Mouse (Mus musculus): ENCODE data around the gene Mdc1. TPM values are rescaled to one million over a fixed set of nuclear protein-coding genes. Genes with fewer than 3 reads are reported as not detected.

Gene Mdc1
- polyA plus RNA-seq, 1 experiment from 2014 or later = 14.9 TPM

GRCm38 (mm10) chr17:35864832-35865353, 23.6 kb downstream of the Mdc1 start:
- peak overlapping the region; percentile 64 for H3K4me3 ChIP-seq (replicated peaks)
- 0 out of 2 replicates have a peak, but pooled peaks cover 2% of the 10 kb centered on the region for H3K36me3 ChIP-seq
- no peaks in the 10 kb centered on the region for H3K27me3 ChIP-seq (replicated peaks)
- H3K4me1 ChIP-seq (replicated peaks) = peaks cover 43% of the 10 kb centered on the region
- peak overlapping the region; percentile 94 for H3K4me2 ChIP-seq (replicated peaks)
- 31% methylated on average over 10 of the region's 10 CpGs for WGBS
- H3K27ac ChIP-seq = peak overlapping the region; percentile 98
- no peak for ATAC-seq
- H3K9ac ChIP-seq = peak overlapping the region; percentile 71
- H3K9me3 ChIP-seq = no peaks in the 10 kb centered on the region

DNA sequence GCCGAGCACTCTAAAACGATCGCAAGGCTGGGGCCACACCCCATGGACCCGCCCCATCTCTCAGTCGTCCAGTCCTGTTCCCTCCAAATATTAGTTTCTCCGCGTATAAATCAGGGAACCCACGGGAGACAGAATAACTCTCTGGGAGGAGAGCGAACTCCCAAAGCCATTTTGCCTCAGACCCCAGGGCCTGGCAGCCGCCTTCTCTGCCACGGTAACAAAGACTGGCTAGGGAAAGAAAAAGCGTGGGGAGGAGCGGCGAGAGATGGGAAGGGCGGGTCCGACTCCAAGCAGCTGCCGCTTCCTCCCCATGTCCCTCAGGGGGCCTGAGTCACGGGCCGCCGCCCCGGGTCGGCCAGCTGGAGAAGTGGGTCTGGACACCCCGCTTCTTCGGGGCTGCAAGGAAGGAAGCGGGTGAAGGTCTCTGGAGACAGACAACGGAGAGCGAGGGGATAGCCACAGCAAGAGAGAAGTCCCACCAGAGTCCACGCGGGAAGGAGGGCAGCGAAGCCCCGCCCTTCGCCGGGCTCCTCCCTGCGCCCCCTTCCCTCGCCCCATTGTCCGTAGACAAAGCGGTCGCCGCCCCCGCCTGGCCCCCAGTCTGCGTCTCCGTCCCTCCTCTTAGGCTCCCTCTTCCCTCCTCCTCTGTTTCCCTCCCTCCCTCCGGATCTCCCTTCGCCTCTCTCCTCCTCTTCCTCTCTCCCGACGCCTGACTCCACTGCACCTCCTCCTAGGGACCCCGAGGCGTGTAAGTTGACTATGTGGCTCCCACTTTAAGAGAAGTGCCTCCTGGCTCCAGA, 24.4 kb downstream of the Mdc1 start, which contains the start of gene Ppp1r18:
Ppp1r18 (plus strand) TSS at position 113 of the 800 bp plus-strand sequence.
- peak; percentile 65 for ATAC-seq
- H3K4me2 ChIP-seq (replicated peaks) = peak within 1 kb of the TSS; percentile 94
- H3K27me3 ChIP-seq (replicated peaks) = no peaks in the 10 kb centered on the region
- under 1% methylated on average over 48 of the region's 48 CpGs for WGBS
- peak within 1 kb of the TSS; percentile 71 for H3K9ac ChIP-seq
- no peaks in the 10 kb centered on the region for H3K9me3 ChIP-seq
- H3K36me3 ChIP-seq = 0 out of 2 replicates have a peak, but pooled peaks cover 2% of the 10 kb centered on the region
- H3K4me3 ChIP-seq (replicated peaks) = peak within 1 kb of the TSS; percentile 64
- H3K27ac ChIP-seq = peak within 1 kb of the TSS; percentile 98
- peaks cover 42% of the 10 kb centered on the region for H3K4me1 ChIP-seq (replicated peaks)

GRCm38 (mm10) chr17:35866281-35866831, 25.0 kb downstream of the Mdc1 start:
- no peaks in the 10 kb centered on the region for H3K9me3 ChIP-seq
- peaks cover 39% of the 10 kb centered on the region for H3K4me1 ChIP-seq (replicated peaks)
- ATAC-seq = peak; percentile 63
- peak overlapping the region; percentile 94 for H3K4me2 ChIP-seq (replicated peaks)
- H3K4me3 ChIP-seq (replicated peaks) = peak overlapping the region; percentile 64
- 0% methylated on average over 36 of the region's 38 CpGs for WGBS
- H3K27me3 ChIP-seq (replicated peaks) = no peaks in the 10 kb centered on the region
- H3K9ac ChIP-seq = peak overlapping the region; percentile 71
- peak overlapping the region; percentile 98 for H3K27ac ChIP-seq
- peaks cover 6% of the 10 kb centered on the region; the same call in 1 of the 2 replicates for H3K36me3 ChIP-seq

DNA sequence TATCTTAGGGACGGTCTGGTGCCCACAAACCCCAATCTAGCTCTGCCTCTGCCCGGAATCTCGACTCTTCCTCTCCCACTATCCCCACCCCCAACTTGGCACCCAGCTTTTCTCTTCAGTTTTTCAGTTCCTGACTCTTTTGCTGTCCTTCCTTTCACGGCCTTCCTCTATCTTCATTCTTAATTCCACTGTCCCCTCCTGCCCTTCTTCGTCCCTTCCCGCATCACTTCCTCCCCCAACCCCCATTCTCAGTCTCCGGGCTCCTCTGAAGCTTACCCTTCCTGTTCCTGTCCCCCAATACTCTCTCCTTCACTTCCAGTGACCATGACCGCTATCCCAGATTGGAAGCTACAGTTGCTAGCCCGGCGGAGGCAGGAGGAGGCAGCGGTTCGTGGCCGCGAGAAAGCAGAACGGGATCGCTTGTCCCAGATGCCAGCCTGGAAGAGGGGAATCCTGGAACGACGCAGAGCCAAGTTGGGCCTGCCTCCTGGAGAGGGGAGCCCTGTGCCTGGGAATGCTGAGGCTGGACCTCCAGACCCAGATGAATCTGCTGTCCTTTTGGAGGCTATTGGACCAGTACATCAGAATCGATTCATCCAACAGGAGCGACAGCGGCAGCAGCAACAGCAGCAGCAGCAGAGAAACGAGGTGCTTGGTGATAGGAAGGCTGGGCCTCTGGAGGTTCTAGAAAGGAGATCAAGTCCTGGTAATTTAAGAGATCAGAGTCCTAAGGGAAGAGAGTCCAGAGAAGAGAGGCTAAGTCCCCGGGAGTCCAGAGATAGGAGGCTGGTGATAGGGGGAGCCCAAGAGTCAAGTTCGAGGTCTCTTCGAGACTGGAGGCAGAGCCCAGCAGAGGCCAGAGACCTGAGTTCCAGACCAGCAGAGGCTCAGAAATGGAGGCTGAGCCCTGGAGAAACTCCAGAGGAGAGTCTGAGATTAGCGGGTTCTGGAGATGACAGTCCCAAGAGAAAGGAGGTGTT, 25.9 kb downstream of the Mdc1 start:
- no peak for ATAC-seq
- WGBS = 16% methylated on average over 26 of the region's 26 CpGs
- H3K4me1 ChIP-seq (replicated peaks) = peaks cover 39% of the 10 kb centered on the region
- peak overlapping the region; percentile 94 for H3K4me2 ChIP-seq (replicated peaks)
- H3K27me3 ChIP-seq (replicated peaks) = no peaks in the 10 kb centered on the region
- peaks cover 7% of the 10 kb centered on the region; the same call in 1 of the 2 replicates for H3K36me3 ChIP-seq
- peak overlapping the region; percentile 64 for H3K4me3 ChIP-seq (replicated peaks)
- peak overlapping the region; percentile 71 for H3K9ac ChIP-seq
- peak overlapping the region; percentile 98 for H3K27ac ChIP-seq
- no peaks in the 10 kb centered on the region for H3K9me3 ChIP-seq

DNA sequence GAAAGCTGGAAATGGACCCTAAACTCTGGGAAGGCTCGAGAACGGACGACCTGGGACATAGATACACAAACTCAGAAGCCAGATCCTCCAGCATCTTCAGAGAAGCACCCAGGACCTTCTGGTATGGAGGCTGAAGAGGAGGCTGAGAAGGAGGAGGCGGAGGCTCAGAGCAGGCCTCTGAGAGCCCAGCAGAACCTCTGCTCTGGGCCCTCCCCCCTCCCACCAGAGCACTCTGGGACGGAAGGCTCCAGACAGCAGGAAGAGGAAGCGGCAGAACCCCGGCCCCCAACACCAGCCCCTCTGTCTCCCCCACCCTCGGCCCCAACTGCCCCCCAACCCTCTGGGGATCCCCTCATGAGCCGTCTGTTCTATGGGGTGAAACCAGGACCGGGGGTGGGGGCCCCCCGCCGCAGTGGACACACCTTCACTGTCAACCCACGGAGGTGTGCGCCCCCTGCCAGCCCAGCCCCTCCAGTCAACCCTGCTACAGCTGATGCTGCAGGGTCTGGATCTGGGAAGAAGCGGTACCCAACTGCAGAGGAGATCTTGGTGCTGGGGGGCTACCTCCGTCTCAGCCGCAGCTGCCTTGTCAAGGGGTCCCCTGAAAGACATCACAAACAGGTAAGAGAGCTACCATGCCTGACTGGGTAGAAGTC, 27.0 kb downstream of the Mdc1 start:
- Histone ChIP-seq H3K4me2 (replicated peaks) (peak overlapping the region; percentile 94), H3K27me3 (replicated peaks) (no peaks in the 10 kb centered on the region), H3K36me3 (peaks cover 6% of the 10 kb centered on the region; the same call in 1 of the 2 replicates), H3K4me3 (replicated peaks) (peak overlapping the region; percentile 64), H3K27ac (peak overlapping the region; percentile 98), H3K4me1 (replicated peaks) (peaks cover 43% of the 10 kb centered on the region), H3K9ac (peak overlapping the region; percentile 71), H3K9me3 (no peaks in the 10 kb centered on the region)
- 27% methylated on average over 17 of the region's 17 CpGs for WGBS
- ATAC-seq = no peak

GRCm38 (mm10) chr17:35868961-35869345, 27.6 kb downstream of the Mdc1 start:
- peak overlapping the region; percentile 94 for H3K4me2 ChIP-seq (replicated peaks)
- H3K4me1 ChIP-seq (replicated peaks) = peaks cover 47% of the 10 kb centered on the region
- peak overlapping the region; percentile 64 for H3K4me3 ChIP-seq (replicated peaks)
- H3K27ac ChIP-seq = peak overlapping the region; percentile 72
- H3K9me3 ChIP-seq = no peaks in the 10 kb centered on the region
- peak overlapping the region; percentile 71 for H3K9ac ChIP-seq
- no peaks in the 10 kb centered on the region for H3K27me3 ChIP-seq (replicated peaks)
- peaks cover 5% of the 10 kb centered on the region; the same call in 1 of the 2 replicates for H3K36me3 ChIP-seq
- no peak for ATAC-seq
- WGBS = 3% methylated on average over 7 of the region's 7 CpGs

DNA sequence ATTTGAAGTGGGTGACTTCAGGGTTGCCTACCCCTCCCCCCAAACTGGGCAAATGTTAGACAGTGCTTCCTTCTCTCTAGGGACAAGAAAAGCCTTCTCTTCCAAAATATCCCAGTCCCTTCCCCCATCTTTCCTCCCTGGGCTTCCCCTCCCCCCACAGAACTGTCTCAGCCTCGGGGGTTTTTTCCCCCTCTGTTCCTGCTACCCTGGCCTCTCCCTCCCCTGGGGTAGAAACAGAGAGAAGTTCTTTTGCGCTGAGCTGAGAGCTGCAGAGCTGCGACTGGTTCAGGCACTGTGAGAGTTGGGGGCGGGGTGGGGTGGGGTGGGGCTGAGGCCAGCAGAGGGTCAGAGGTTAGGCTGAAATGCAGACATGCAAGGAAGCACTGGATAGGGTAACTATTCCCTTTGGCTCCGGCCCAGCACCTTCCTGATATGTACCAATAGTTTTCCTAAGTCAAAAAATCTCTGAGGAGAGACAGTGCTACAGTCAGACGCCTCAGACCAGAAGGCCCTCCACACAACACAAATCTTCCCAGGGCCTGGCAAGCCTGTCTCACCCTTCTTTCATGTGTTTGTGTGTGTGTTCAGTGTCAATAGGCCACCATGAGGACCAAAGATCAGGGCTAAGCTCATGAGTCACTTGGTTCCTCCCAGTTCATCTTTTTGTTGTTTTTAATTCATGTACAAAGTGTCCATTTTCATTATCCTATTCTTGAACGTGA, 28.2 kb downstream of the Mdc1 start:
- Histone ChIP-seq H3K9me3 (no peaks in the 10 kb centered on the region), H3K36me3 (peaks cover 5% of the 10 kb centered on the region; the same call in 1 of the 2 replicates), H3K9ac (peak overlapping the region; percentile 71), H3K27ac (peak overlapping the region; percentile 72), H3K4me1 (replicated peaks) (peaks cover 47% of the 10 kb centered on the region), H3K4me2 (replicated peaks) (peak overlapping the region; percentile 94), H3K4me3 (replicated peaks) (peak overlapping the region; percentile 64), H3K27me3 (replicated peaks) (no peaks in the 10 kb centered on the region)
- ATAC-seq = peak; percentile 11; the same call in 1 of the 2 replicates
- 7% methylated on average over 7 of the region's 7 CpGs for WGBS

GRCm38 (mm10) chr17:35870151-35870883, 29.0 kb downstream of the Mdc1 start:
- H3K4me1 ChIP-seq (replicated peaks) = peaks cover 40% of the 10 kb centered on the region
- WGBS = 45% methylated on average over 9 of the region's 9 CpGs

DNA sequence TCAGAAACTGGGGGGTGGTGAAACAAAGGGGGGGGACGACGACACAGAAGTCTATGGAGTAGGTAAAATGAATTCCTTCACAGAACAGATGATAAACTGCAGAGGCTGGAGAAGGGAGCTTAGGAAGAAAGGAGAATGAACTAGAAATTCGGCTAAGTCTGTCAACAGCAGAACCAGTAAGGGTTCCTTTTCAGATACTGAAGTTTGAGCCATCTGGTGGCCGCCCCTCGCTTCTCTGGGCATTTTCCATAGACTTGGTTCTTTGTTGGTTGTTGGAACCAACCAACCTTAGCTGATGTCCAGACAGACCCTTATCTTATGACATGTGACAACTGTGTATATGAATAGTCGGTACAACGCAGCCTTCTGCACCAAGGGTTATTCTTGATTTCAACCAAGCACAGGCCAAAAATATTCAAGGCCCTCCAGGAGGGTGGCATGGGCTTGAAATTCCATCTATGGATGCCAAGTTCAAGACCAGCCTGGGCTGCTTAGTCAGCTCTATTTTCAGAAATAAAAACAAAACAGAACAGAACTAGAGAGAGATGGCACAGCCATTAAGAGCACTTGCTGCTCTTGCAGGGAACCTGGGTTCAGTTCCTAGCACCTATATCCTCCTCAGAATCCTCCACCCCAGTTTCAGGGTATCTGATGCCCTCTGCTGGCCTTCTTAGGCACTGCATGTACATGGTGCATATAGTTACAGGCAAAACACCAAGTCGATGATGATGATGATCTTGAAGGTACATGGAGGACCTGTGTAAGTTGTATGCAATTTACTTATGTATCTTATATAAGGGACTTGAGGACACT, 29.8 kb downstream of the Mdc1 start:
- H3K4me3 ChIP-seq (replicated peaks) = peak overlapping the region; percentile 64
- no peak for ATAC-seq
- H3K9ac ChIP-seq = no peak overlapping the region
- no peaks in the 10 kb centered on the region for H3K9me3 ChIP-seq
- peak overlapping the region; percentile 72 for H3K27ac ChIP-seq
- H3K4me1 ChIP-seq (replicated peaks) = peaks cover 39% of the 10 kb centered on the region
- H3K27me3 ChIP-seq (replicated peaks) = no peaks in the 10 kb centered on the region
- 76% methylated on average over 8 of the region's 8 CpGs for WGBS
- peak overlapping the region; percentile 94 for H3K4me2 ChIP-seq (replicated peaks)
- H3K36me3 ChIP-seq = peaks cover 9% of the 10 kb centered on the region; the same call in 1 of the 2 replicates

More at GRCm38 (mm10) chr17:35870151-35870883, 29.0 kb downstream of the Mdc1 start:
- H3K36me3 ChIP-seq = peaks cover 9% of the 10 kb centered on the region; the same call in 1 of the 2 replicates
- H3K9ac ChIP-seq = peak overlapping the region; percentile 71
- H3K4me2 ChIP-seq (replicated peaks) = peak overlapping the region; percentile 94
- H3K4me3 ChIP-seq (replicated peaks) = peak overlapping the region; percentile 64
- no peaks in the 10 kb centered on the region for H3K9me3 ChIP-seq
- ATAC-seq = no peak
- no peaks in the 10 kb centered on the region for H3K27me3 ChIP-seq (replicated peaks)
- H3K27ac ChIP-seq = peak overlapping the region; percentile 72
